Mouse (Mus musculus): ENCODE data around the gene Trmt6. TPM values are rescaled to one million over a fixed set of nuclear protein-coding genes. Genes with fewer than 3 reads are reported as not detected.

The Trmt6 gene
- total and polyA plus RNA-seq, 2 experiments from 2014 or later, result 23.5 to 34.3 TPM

DNA sequence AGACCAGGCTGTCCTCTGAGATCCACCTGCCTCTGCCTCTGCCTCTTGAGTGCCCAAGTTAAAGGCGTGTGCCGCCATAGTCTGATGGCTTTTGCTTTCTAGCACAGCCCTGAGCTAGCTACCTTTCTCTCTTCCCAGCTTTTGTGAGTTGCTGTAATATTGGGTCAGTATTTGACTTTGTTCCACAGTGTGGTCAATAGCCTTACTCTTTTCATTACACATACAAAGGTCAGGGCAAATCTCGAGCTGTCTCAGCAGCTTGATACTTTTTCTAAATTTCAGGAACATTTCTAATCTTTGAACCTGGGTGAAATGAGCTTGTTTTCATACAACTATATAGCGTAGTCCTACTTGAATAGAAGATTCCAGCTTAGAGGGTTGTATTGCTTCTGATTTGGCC, 32.5 kb upstream of the Trmt6 start:
- no peak overlapping the region for H3K9ac ChIP-seq
- peak overlapping the region; percentile 67; the same call in 1 of the 2 replicates for H3K4me2 ChIP-seq (ENCODE audit: low read depth)
- H3K27me3 ChIP-seq (ENCODE audit: insufficient read depth, low read length), result no peaks in the 10 kb centered on the region
- ATAC-seq, result no peak
- no peak overlapping the region for H3K27ac ChIP-seq (ENCODE audit: low read depth, low read length)
- DNase-seq, result no peak
- no peak for TF ChIP-seq CTCF (IDR thresholded peaks at IDR 0.05; ENCODE audit: low read depth)
- H3K36me3 ChIP-seq (ENCODE audit: insufficient read depth), result peaks cover 3% of the 10 kb centered on the region; the same call in 1 of the 2 replicates
- no peak overlapping the region for H3K4me3 ChIP-seq (ENCODE audit: low read depth, low read length)
- H3K4me1 ChIP-seq (ENCODE audit: insufficient read depth), result peaks cover 17% of the 10 kb centered on the region
- 88% methylated on average over 4 of the region's 4 CpGs for WGBS
- no peaks in the 10 kb centered on the region for H3K9me3 ChIP-seq (ENCODE audit: low read length)

DNA sequence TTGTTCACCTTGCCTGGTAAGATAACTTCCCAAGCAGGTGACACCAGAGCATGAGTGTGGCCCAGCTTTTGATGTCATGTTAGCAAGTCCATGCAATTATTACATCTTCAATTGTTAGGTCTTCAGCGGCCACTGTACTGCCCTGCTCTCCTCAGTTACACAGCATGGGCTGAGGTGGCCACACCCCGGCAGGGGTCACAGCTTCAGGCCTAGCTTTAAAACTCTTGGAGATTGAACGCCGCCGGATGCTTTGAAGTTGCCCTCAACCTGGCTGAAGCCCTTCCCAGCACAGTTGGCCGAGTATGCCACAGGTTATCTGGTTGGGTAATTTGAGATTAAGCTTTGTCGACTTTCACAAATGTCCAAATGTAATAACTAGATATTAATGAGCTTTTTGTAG, 31.7 kb upstream of the Trmt6 start:
- H3K9me3 ChIP-seq (ENCODE audit: low read length), result no peaks in the 10 kb centered on the region
- H3K36me3 ChIP-seq (ENCODE audit: insufficient read depth), result peaks cover 3% of the 10 kb centered on the region; the same call in 1 of the 2 replicates
- peak overlapping the region; percentile 76 for H3K9ac ChIP-seq
- no peak overlapping the region for H3K27ac ChIP-seq (ENCODE audit: low read depth, low read length)
- peaks cover 17% of the 10 kb centered on the region for H3K4me1 ChIP-seq (ENCODE audit: insufficient read depth)
- DNase-seq (no peak), ATAC-seq (no peak)
- WGBS, result 43% methylated on average over 7 of the region's 7 CpGs
- no peak for TF ChIP-seq CTCF (IDR thresholded peaks at IDR 0.05; ENCODE audit: low read depth)
- no peaks in the 10 kb centered on the region for H3K27me3 ChIP-seq (ENCODE audit: insufficient read depth, low read length)
- peak overlapping the region; percentile 92 for H3K4me3 ChIP-seq (ENCODE audit: low read depth, low read length)
- peak overlapping the region; percentile 67 for H3K4me2 ChIP-seq (ENCODE audit: low read depth)

DNA sequence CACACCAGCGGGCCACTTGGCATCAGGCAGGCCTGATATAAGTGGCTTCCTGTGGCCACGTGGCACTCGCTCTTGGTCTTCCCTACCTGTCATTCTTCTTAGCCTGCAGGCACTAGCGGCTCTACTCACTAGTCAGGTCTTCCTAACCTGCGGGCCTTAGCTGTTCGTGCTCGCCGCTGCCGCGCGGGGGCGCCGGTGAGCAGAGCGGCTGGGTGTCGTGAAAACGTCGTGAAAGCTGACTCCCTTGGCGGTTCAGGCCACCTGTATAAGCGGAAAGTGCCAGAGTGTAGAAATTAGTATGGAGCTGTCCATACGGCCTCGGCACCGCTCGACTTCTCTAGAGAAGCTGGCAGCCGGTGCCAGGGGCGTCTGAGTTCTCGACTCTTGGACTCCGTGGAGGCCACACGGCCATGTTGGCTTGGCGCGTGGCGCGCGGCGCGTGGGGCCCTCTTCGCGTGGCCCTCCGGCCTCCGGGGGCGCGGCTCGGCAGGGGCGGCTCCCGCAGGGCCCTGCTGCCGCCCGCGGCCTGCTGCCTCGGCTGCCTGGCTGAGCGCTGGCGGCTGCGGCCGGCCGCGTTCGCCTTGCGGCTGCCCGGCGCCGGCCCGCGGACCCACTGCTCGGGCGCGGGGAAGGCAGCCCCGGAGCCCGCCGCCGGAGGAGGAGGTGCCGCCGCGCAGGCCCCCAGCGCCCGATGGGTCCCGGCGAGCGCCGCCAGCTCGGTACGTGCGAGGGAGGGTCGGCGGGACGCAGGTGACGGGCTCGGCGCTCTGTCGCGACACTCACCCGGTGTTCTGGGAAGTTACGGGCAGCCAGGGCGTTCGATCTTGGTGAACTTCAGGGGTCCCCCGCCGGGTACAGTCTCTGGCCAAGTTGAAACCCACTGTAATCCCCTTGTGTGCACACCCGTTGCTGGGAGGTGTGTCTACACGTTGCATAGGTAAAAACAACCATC, 30.8 kb upstream of the Trmt6 start, which contains the start of gene Crls1:
Gene Crls1 (plus strand): TSS at position 260 of the 952 bp plus-strand sequence.
- peaks cover 17% of the 10 kb centered on the region for H3K4me1 ChIP-seq (ENCODE audit: insufficient read depth)
- peak; percentile 99 for TF ChIP-seq CTCF (IDR thresholded peaks at IDR 0.05; ENCODE audit: low read depth)
- H3K4me2 ChIP-seq (ENCODE audit: low read depth), result peak within 1 kb of the TSS; percentile 67
- peak within 1 kb of the TSS; percentile 76 for H3K9ac ChIP-seq
- peak within 1 kb of the TSS; percentile 88 for H3K27ac ChIP-seq (ENCODE audit: low read depth, low read length)
- under 1% methylated on average over 88 of the region's 96 CpGs for WGBS
- peaks cover 3% of the 10 kb centered on the region; the same call in 1 of the 2 replicates for H3K36me3 ChIP-seq (ENCODE audit: insufficient read depth)
- no peaks in the 10 kb centered on the region for H3K27me3 ChIP-seq (ENCODE audit: insufficient read depth, low read length)
- ATAC-seq, result peak; percentile 93
- peak within 1 kb of the TSS; percentile 92 for H3K4me3 ChIP-seq (ENCODE audit: low read depth, low read length)
- DNase-seq, result peak; percentile 98
- no peaks in the 10 kb centered on the region for H3K9me3 ChIP-seq (ENCODE audit: low read length)

DNA sequence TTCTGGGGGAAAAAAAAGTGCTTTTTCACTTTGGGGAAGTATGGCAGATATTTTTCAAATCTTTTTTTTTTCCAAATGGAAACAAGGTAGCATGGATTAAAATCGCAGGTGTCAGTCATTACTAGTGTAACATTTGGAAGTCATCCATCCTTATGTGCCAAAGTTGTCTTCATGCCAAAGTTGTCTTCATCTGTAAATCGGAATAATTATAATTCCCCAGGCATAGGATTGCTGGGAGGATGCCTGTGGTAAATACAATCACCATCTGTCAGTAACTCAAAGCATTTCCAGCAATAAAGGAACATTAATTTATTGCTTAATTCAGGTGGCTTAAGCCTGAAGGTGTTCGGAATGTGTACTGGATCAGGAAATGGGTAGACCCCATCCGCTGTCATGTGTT, 25.2 kb upstream of the Trmt6 start:
- Histone ChIP-seq H3K4me3 (ENCODE audit: low read depth, low read length) (no peak overlapping the region), H3K27me3 (ENCODE audit: insufficient read depth, low read length) (no peaks in the 10 kb centered on the region), H3K4me1 (ENCODE audit: insufficient read depth) (no peaks in the 10 kb centered on the region), H3K27ac (ENCODE audit: low read depth, low read length) (no peak overlapping the region), H3K9me3 (ENCODE audit: low read length) (no peaks in the 10 kb centered on the region), H3K4me2 (ENCODE audit: low read depth) (no peak overlapping the region), H3K36me3 (ENCODE audit: insufficient read depth) (no peaks in the 10 kb centered on the region), H3K9ac (no peak overlapping the region)
- DNase-seq (peak; percentile 4), ATAC-seq (no peak)
- TF ChIP-seq CTCF (IDR thresholded peaks at IDR 0.05; ENCODE audit: low read depth), result no peak
- 72% methylated on average over 4 of the region's 4 CpGs for WGBS

DNA sequence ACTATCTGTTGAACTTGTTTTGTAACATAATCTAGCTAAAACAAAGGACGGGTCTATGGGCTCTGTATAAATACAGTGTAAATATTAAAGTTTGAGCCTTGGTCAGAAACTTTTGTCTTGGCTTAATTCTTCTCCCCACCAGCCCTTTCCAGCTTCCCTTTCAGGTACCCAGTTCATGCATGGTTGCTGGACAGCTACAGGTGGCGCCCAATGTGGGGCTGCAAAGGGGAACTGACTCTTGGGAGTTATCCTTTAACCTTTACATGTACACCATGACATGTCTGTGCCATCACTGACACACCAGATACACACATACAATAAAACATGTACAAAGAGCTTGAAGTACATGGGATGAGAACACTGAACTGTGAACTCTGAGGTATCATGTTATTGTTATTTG, 12.9 kb downstream of the Trmt6 start:
- Histone ChIP-seq H3K9me3 (ENCODE audit: low read length) (no peaks in the 10 kb centered on the region), H3K27ac (ENCODE audit: low read depth, low read length) (no peak overlapping the region), H3K27me3 (ENCODE audit: insufficient read depth, low read length) (no peaks in the 10 kb centered on the region), H3K9ac (no peak overlapping the region), H3K4me3 (ENCODE audit: low read depth, low read length) (no peak overlapping the region), H3K4me1 (ENCODE audit: insufficient read depth) (no peaks in the 10 kb centered on the region), H3K4me2 (ENCODE audit: low read depth) (no peak overlapping the region), H3K36me3 (ENCODE audit: insufficient read depth) (peaks cover 44% of the 10 kb centered on the region)
- no peak for TF ChIP-seq CTCF (IDR thresholded peaks at IDR 0.05; ENCODE audit: low read depth)
- DNase-seq, result no peak
- ATAC-seq, result no peak
- WGBS, result 85% methylated on average over 2 of the region's 2 CpGs

DNA sequence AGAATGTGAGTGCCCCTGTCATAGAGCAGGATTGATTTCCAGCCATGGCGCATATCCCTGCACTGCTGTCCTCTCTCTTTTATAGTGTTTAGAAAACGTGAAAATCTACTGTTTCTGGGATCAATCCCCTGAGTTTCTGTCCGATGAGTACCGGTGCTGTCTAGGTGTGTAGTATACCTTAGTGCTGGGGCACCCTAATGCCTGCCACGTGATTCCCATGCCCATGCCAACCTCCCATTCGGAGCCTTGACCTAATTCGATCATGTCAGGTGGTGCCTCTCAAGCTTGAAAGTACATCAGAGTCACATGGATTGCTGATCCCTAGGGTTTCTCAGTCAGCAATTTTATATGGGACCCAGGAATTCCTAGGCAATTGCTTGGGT, 21.7 kb downstream of the Trmt6 start:
- Histone ChIP-seq H3K27me3 (ENCODE audit: insufficient read depth, low read length) (no peaks in the 10 kb centered on the region), H3K4me3 (ENCODE audit: low read depth, low read length) (no peak overlapping the region), H3K9ac (no peak overlapping the region), H3K4me2 (ENCODE audit: low read depth) (no peak overlapping the region), H3K36me3 (ENCODE audit: insufficient read depth) (peaks cover 28% of the 10 kb centered on the region), H3K4me1 (ENCODE audit: insufficient read depth) (no peaks in the 10 kb centered on the region), H3K9me3 (ENCODE audit: low read length) (no peaks in the 10 kb centered on the region), H3K27ac (ENCODE audit: low read depth, low read length) (no peak overlapping the region)
- whole genome bisulfite sequencing, result 88% methylated on average over 7 of the region's 7 CpGs
- no peak for TF ChIP-seq CTCF (IDR thresholded peaks at IDR 0.05; ENCODE audit: low read depth)
- DNase-seq (no peak), ATAC-seq (no peak)
